Mouse (Mus musculus): ENCODE data around the gene Rap1gap2.

Gene Rap1gap2

DNA sequence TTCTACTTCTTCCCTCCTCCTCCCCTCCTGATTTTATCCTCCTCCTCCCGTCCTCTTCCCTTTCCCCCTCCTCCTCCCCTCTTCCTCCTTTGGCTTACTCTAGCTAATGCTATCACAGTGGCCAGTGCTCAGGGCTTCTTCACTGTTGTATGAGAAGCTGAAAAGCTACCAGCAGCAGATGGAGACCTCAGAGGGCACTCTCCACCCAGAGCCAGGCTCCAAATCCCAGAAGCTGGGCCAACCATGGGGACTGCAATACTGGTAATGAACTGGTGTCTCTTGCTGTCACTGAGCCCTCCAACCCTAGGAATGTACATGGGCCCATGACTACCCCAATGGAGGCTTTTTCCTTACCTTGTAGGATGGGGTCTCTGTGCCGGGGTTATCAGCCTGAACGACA, 198.8 kb downstream of the Rap1gap2 start:
- DNase-seq (ENCODE audit: low spot score), result no peak

DNA sequence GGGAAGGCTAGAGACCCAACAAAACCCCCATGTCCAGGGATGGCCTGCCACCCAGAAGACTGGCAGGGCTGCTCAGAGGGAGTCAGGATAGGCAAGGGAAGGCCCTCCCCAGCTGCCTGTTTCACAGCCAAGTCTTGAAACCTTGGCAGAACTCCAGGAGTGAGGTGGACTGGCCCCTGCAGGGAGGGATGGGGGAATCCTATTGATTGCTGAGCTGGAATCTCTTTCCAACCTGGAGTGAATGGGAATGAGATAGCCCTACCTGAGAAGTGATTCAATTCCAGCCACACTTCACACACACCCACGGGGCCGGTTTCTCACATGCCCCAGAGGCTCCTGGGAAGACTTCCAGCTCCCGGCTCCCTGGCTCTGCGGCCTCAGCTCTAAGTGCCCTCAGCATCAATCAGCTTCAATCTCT, 200.9 kb downstream of the Rap1gap2 start:
- peak; percentile 28 for DNase-seq (ENCODE audit: low spot score)

DNA sequence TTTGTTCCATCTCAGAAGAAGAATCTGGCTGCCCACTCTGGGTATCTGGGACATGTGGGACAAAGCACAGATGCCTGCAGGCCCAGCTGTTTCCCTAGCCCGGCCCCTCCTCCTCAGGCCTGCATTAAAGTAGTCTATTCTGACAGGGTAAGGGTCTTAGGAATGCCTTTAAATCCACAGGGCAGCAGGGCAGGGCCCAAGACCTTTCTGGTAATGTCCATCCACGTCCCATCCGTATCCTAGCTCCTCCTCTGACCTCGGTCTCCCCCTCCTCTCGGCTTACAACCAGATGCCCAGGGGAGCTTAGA, 201.3 kb downstream of the Rap1gap2 start:
- no peak for DNase-seq (ENCODE audit: low spot score)

DNA sequence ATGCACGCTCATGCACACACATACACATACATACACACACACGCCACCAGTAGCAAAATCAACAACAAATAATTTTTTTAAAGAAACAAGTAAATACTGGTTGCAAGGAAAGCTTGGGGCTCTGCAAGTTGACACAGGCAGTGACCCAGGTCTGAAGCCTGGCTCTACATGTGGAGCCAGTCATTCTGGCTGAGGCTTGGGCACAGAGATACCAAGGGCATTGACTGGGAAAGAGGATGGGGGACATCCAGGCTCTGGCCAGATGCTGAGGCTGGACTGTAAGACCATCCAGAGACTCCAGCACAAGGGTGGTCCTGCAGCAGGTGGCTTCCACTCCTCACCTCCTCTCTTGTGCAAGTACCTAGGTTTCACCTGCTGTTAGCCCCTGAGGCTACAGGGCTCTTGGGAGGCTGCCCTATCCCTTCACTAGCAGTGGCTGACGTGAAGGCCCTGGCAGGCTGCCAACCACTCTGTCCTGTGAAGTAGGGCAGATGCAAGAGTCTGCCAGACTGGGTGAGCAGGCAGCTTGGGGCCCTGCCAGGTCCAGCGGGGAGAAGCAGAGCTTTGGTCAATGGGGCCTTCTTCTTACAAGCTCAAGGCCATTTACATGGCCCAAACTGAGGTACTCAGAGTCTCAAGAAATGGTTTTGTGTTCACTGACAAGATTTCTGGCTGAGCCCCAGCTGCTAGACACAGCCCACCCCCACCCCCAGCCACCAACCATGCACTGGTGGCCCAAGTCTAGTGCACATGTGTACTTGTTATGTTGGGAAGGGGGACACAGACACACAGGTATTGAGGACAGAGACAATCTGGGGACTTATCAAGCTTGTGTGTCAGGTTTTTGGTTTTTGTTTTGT, 201.9 kb downstream of the Rap1gap2 start:
- DNase-seq (ENCODE audit: low spot score), result peak; percentile 70

DNA sequence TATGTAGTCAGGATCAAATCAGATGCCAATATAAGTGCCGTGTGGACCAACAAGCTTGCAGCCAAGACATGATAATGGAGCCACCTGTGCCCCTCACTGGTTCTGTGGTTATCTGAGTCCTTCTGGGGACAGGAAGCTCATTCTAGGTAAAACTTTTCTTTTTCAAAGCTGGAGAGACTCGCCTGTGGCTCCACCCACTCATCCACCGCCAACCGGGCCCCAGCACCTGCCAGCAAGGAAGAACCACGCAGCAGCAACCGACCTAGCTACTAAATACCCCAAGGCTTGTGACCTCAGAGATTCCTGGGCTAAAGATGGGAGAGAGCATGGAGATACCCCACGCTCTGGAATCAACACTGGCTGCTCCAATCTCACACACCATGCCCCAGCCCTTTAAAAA, 205.5 kb downstream of the Rap1gap2 start:
- no peak for DNase-seq (ENCODE audit: low spot score)

DNA sequence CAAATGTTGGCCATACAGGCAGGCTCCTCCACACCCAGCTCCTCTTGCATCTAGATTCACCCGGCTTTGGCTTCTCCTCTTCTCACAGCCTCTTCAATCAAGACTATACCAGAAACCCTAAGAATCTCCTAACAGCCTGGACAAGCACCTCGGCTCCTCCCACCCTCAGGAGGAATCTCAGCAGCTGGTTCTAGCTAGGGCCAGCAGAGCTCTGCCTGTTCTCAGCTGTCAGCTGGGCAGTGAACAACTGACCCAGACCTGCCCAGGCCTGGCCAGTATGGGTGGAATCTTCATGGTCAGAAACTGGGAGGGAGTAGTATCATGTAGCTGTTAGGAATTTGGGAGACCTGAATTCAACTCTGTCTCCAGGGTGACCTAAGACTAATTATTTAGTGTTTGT, 206.5 kb downstream of the Rap1gap2 start:
- no peak for DNase-seq (ENCODE audit: low spot score)

DNA sequence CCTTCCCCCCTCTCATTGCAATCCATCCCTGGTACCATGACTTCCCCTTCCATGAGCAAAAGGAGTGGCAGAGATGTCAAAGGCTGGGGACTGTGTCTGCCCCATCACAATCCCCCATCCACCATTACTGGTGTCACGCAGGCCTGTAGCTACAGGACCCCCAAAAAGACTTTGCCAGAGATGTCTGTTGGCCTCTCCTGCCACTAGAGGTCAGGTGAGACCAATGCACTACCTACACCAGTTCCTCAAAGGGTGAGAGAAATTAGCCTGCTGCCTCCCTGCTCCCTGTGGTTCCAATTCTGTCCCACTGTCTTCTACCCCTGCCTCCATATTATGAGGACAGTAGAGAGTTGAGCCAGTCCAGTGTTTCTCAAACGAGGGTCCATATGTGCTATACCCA, 208.6 kb downstream of the Rap1gap2 start:
- no peak for DNase-seq (ENCODE audit: low spot score)

DNA sequence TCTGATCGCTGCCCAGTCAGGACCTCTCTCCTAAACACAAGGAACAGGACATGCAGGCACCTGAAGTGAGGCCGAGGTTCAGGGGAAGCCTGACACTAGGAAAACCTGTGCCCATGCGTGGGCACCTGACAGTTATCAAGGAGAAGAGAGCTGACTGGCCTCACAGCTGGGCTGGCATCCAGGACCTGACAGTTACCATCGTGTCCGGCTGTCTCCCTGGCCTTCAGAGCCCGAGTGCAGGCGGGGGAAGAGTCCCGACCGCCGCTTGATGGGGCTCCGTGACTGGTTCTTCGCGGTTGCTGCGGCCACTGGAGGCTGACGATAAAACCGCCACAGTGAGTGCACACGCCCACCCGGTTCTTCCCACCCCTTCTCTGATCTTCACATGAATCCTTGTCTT, 215.1 kb downstream of the Rap1gap2 start:
- DNase-seq (ENCODE audit: low spot score), result no peak

DNA sequence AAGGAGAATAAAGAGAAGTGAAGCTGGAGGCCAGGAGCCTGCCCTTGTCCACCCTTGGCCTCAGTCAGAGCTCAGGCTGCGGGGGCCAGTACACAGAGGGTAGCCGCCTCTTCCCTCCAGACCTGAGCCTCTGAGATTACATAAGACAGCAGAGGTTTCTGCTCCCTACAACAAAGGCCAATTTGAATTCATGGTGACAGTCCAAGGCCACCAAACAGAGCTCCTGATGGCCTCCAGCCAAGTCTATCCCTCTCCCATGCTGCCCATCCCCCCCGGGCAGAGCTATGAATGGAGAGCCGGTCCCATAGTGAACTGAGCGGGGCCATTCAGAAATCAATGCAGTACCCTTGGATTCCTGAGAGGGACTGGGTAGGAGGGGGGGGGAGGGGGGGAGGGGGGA, 217.2 kb downstream of the Rap1gap2 start:
- DNase-seq (ENCODE audit: low spot score), result no peak

DNA sequence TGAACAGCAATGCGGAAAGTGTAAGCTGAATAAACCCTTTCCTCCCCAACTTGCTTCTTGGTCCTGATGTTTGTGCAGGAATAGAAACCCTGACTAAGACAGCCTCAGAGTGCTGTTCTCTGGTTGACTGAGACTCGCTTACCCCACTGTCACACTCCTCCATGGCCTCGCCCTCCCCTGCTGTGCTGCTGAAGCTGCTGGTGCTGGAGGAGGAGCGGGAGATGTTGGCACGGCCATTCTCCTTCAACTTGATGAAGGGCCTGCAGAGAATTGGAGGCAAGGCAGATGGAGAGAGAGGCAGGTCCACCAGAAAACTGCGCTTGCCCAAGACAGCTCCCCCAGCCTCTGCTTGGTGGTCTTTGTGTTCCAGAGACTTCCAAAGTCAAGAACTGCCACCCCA, 217.8 kb downstream of the Rap1gap2 start:
- no peak for DNase-seq (ENCODE audit: low spot score)

DNA sequence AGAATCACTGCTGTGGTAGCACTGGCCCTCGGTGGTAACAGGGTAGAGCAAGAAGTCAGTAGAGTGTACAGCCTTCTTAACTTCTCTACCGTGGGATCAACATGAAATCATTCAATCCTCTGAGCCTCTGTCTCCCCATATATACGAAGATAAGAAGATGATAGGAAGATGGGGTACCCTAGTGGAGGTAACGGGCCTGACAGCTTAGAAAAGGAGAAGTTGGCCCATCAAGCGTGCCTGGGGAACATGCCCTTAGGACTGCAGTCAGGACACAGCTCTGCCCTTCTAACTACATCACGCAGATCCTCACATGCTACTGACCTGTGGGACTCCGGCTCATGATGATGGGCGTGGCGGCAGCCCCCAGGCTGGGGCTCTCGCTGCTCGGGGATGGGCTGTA, 218.8 kb downstream of the Rap1gap2 start:
- DNase-seq (ENCODE audit: low spot score), result no peak

DNA sequence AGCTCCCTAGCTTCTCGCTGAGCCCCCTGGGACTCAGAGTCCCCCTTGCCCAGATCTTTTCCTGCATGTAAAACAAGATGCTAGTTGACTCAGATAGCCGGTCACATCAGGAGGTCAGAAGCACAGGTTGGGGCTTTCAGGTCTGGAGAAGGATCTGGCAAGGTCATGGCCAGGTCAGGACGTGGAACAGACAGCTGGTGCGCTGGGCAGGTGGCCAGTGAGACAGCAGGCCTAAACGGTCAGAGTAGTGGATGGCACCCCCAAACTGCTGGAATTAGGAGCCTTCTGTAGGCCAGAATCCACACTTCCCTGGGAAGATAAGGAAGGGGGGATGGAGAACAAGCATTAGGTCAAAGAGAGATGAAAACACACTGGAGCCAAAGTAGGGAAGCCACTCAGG, 223.5 kb downstream of the Rap1gap2 start:
- DNase-seq (ENCODE audit: low spot score), result no peak

DNA sequence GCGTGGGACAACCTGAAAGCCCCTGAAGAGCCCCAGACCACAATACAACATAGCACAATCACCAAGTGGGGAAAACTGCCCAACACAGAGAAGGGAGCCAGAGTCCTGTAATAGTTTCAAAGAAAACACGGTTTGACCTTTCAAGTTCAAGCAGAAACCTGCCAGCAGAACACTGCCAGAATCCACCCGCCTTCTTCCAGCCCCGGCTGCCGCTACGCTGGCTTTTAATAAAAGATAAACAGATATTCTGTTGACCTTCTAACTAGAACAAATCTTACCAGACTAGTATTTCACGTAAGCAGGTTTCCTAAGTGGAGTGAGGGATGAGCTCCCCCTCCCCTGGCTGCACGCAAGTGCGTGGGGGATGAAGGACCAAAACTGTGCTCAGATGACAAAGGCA, 225.0 kb downstream of the Rap1gap2 start:
- DNase-seq (ENCODE audit: low spot score), result no peak

DNA sequence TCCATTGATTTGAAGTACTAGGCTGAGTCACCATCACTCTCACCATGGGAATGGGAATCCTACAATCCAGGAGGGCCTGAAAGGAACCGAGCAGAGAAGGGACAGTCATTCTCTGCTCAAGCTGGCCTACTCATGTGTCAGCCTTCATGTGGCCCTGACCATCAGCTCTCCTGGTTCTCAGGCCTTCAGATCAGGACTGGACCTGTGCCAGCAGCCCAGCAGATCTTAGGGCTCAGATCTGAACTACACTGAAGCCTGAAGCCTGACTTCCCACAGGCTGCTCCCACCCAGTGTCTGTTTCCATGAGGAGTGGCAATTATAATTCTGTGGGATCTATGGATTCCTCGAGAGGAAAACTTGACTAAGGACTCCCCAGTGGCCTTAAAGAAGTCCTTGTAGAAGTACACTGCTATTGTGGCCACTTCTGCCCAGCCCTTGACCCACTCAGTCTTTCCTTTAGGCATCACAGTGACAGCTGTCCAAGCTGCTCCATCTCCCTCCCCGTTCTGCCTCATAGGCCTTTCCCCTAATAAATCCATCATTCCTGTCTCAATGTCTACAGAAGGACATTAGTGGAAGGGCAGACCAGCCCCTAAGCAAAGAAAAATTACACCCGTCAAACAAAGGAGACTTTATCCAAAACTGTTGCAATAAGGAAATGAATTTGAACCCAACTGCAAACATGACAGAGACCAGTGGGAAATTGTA, 231.4 kb downstream of the Rap1gap2 start:
- DNase-seq (ENCODE audit: low spot score), result no peak

DNA sequence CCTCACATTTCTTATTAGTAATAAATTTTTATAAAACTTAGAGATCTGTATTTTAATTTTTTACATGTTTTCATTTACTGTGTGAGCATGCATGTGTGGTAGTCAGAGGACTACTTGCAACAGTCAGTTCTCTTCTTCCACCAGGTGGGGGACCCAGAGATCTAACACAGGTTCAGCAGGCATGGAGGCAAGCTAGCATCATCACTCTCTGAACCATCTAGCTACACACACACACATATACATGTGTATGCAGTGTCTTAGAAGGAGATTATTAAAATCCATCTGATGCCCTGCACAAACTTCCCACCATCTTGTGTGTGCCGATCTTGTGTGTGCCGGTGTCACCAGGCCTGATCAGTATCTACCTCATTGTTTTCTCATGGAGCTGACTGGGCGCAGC, 233.9 kb downstream of the Rap1gap2 start:
- no peak for DNase-seq (ENCODE audit: low spot score)

DNA sequence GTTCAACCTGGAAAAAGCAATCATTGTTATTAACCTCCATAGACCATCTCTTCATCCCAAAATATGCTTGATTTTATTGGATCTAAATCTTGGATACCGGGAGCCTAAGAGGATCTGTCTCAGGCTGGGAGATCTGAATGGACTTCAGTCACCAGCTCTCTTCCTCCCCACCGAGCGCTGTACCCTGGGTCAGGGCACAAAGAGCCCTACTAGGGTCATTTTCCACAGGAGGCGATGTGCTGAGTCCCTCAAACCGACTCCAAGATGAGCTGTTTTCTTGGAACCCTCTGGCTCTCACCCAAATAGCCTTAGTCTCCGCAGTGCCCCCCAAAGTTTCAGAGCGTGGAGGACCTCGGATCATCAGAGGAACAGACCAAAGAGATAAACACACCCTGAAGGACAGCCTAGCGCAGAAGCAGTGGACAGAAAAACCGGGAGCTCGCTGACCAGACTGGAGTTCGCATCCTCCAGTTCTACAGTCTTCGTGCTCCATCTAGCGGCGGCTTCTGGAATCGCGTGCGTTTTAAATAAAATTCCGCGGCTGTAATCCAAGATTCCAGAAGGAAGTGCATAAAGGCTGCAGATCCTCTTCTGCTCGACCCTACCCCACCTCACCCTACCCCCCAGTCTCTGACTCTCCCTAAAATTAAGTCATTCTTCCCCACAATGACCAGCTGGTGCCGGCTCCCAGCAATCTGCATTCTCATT, 239.2 kb downstream of the Rap1gap2 start:
- DNase-seq (ENCODE audit: low spot score), result peak; percentile 56

DNA sequence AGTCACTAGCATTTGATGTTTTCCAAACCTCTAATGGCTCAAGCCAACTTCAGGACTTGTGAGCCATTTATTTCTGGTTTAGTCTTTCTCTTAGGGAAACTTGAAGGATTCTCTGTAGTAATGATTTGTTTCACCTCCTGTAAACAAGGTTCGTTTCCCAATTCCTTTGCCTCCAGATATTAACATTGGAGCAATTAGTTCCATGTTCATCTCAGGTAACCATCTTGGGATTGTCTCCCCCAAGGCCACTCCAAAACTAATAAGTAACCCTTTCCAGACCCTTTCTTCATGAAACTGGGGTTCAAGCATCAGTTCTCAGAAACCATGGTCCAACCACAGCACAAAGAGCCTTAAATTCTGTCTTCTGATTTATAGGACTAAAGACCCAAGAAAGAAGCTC, 248.9 kb downstream of the Rap1gap2 start, which contains the start of gene Olfr412:
TSS of gene Olfr412 (plus strand) at position 301 of the 400 bp plus-strand sequence.
- DNase-seq (ENCODE audit: low spot score), result no peak

DNA sequence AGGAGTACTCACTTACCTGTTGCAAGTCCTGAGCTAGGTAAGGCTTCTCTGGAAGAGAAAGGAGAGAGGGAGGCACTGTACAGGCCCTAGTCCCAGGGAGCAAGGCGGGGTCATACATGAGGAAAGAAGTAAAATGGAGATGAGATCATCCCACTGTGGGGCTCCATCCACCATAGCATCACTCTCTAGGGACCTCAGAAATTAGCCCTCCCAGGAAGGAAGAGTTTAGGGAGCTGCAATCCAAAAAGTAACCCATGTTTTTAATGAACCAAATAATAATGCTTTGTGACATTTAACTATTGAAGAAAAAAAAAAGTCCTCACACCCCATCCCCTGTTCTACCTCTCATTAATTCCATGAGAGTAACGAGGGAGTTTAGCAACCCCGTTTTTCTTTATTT, 258.2 kb downstream of the Rap1gap2 start, which contains the start of gene Olfr411:
TSS of gene Olfr411 (minus strand) at position 101 of the 400 bp plus-strand sequence.
- DNase-seq (ENCODE audit: low spot score), result no peak

DNA sequence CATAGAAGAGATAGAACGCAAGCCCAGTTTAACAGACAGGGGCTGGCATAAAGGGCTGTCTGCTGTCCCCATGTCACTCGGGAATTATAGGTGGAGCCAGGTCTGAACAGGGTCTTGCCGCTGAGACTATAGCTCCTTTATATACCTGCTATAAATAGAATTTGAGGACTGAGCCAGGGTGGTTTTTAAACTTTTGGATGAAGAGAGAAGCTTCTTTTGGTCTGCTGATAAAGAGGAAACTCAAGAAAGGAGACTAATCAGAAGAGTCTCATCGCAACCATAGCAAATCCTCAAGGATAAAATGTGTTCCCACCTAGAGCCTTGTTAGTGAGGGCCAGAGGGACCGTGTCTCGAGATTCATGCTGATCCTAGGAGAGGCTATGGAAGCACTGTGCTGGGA, 272.8 kb downstream of the Rap1gap2 start, which contains the start of gene Olfr410:
TSS of gene Olfr410 (minus strand) at position 101 of the 400 bp plus-strand sequence.
- no peak for DNase-seq (ENCODE audit: low spot score)
